In the genomic region with DNA sequence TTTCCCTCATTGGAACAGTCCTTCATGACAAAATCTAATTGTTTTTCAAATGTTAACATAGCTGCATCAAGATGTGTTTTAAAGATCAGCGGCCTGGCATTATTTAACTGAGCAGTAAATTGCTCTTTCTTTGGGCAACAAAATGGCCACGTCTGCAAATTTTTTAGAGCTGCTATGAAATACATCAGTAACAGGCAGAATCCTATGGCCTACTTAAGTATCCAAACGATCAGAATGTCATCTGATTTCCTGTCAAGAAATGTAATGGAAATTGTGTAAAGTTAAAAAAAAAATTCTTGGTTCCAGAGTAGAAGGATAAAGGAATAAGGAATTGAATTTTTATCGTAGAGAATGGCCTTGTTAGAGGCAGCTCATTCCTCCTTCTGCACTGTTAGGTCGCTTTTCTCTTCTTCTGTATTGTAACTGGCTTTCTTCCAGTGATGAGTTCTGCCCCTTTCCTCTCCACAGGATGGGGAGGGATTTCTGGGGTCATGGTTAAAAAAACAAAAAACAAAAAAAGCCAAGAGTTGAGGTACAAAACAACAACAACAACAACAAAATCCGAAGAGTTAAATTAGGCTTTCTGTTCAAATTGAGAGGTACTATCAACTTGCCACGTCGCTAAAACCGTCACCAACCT, we compare ENCODE assay signal across 8 mouse cellular contexts. TPM values are rescaled to one million over a fixed set of nuclear protein-coding genes. Genes with fewer than 3 reads are reported as not detected.
DNase-seq lines count a peak whose midpoint lies in the region; ATAC-seq and TF ChIP-seq lines count a peak whose summit lies in the region.

No protein-coding gene starts in this region.

- peaks cover 17% of the 10 kb centered on the region for H3K4me1 ChIP-seq in kidney, embryonic 15.5 days
- peaks cover 4% of the 10 kb centered on the region for H3K4me1 ChIP-seq in bone marrow, adult 2 months (ENCODE audit: control insufficient read depth, insufficient read depth, low read length)
- peaks cover 12% of the 10 kb centered on the region for H3K4me1 ChIP-seq in hindbrain, embryonic 13.5 days (replicated peaks)
- H3K4me1 ChIP-seq in midbrain, postnatal 0 days (ENCODE audit: insufficient read depth, low read length), result no peaks in the 10 kb centered on the region

- peak overlapping the region; percentile 90 for H3K4me3 ChIP-seq in kidney, embryonic 15.5 days (replicated peaks)
- H3K4me3 ChIP-seq in bone marrow, adult 2 months (replicated peaks; ENCODE audit: control insufficient read depth, low read depth, low read length), result no peak overlapping the region
- H3K4me3 ChIP-seq in hindbrain, embryonic 13.5 days, result peak overlapping the region; percentile 97
- peak overlapping the region; percentile 99 for H3K4me3 ChIP-seq in midbrain, postnatal 0 days (ENCODE audit: low read depth, low read length)

- H3K36me3 ChIP-seq in kidney, embryonic 15.5 days, result no peaks in the 10 kb centered on the region
- no peaks in the 10 kb centered on the region for H3K36me3 ChIP-seq in hindbrain, embryonic 13.5 days
- no peaks in the 10 kb centered on the region for H3K36me3 ChIP-seq in midbrain, postnatal 0 days (ENCODE audit: insufficient read depth, low read length)

- peak overlapping the region; percentile 90 for H3K27ac ChIP-seq in kidney, embryonic 15.5 days
- peak overlapping the region; percentile 95; the same call in 1 of the 2 replicates for H3K27ac ChIP-seq in bone marrow, adult 2 months (ENCODE audit: control insufficient read depth, insufficient read depth, low read depth, low read length, poor library complexity)
- H3K27ac ChIP-seq in hindbrain, embryonic 13.5 days, result peak overlapping the region; percentile 95
- H3K27ac ChIP-seq in midbrain, postnatal 0 days (ENCODE audit: low read depth, low read length), result peak overlapping the region; percentile 89

- no peak for ATAC-seq in kidney, embryonic 15.5 days (replicated peaks; ENCODE audit: low FRiP score)
- no peak for ATAC-seq in hindbrain, embryonic 13.5 days (ENCODE audit: low FRiP score)
- no peak for ATAC-seq in midbrain, postnatal 0 days (ENCODE audit: low FRiP score)

- 26% methylated on average over 9 of the region's 9 CpGs for whole genome bisulfite sequencing in kidney, embryonic 15.5 days
- 13% methylated on average over 9 of the region's 9 CpGs for WGBS in bone marrow, adult 2 months
- WGBS in hindbrain, embryonic 13.5 days, result 32% methylated on average over 9 of the region's 9 CpGs
- 31% methylated on average over 9 of the region's 9 CpGs for WGBS in midbrain, postnatal 0 days

- peak overlapping the region; percentile 58; the same call in 1 of the 2 replicates for H3K9ac ChIP-seq in kidney, embryonic 15.5 days
- peak overlapping the region; percentile 79 for H3K9ac ChIP-seq in hindbrain, embryonic 13.5 days
- peak overlapping the region; percentile 92 for H3K9ac ChIP-seq in midbrain, postnatal 0 days (replicated peaks; ENCODE audit: low read length, poor library complexity, severe bottlenecking)

- no peaks in the 10 kb centered on the region for H3K27me3 ChIP-seq in kidney, embryonic 15.5 days
- H3K27me3 ChIP-seq in hindbrain, embryonic 13.5 days, result no peaks in the 10 kb centered on the region
- H3K27me3 ChIP-seq in midbrain, postnatal 0 days (ENCODE audit: insufficient read depth, low read length), result no peaks in the 10 kb centered on the region

- no peak for TF ChIP-seq CTCF in bone marrow, adult 2 months (IDR thresholded peaks at IDR 0.05; ENCODE audit: control insufficient read depth, insufficient read depth, low read length)
- TF ChIP-seq CTCF in midbrain, postnatal 0 days (IDR thresholded peaks at IDR 0.05), result no peak

- H3K4me2 ChIP-seq in kidney, embryonic 15.5 days, result peak overlapping the region; percentile 88
- peak overlapping the region; percentile 65 for H3K4me2 ChIP-seq in hindbrain, embryonic 13.5 days
- H3K4me2 ChIP-seq in midbrain, postnatal 0 days (ENCODE audit: low read depth, low read length, poor library complexity, severe bottlenecking), result peak overlapping the region; percentile 73

- H3K9me3 ChIP-seq in kidney, embryonic 15.5 days (replicated peaks), result no peaks in the 10 kb centered on the region
- no peaks in the 10 kb centered on the region for H3K9me3 ChIP-seq in hindbrain, embryonic 13.5 days
- H3K9me3 ChIP-seq in midbrain, postnatal 0 days (ENCODE audit: low read length), result no peaks in the 10 kb centered on the region

- no peak for TF ChIP-seq POLR2A in bone marrow, adult 2 months (IDR thresholded peaks at IDR 0.05; ENCODE audit: borderline replicate concordance, control insufficient read depth, low read depth, low read length)

- intact Hi-C loops in left cerebral cortex, postnatal 25 days (cut with DNase I), result loop anchor here (5.0 to 10.0 kb wide), 2 partner anchors 56 to 311 kb away; a partner anchor contains a TSS

- no peak for DNase-seq in kidney, postnatal 10 days
- no peak for DNase-seq in midbrain, postnatal 0 days (ENCODE audit: low spot score)
- DNase-seq in gastrocnemius, postnatal 10 days, result no peak
- DNase-seq in ovary, postnatal 10 days (ENCODE audit: low spot score), result no peak
- no peak for DNase-seq in left cerebral cortex, postnatal 25 days (ENCODE audit: low spot score in 2 of 2)

RNA-seq across cellular contexts. Expression of a gene that starts 0.8 kb away (rescaled TPM):
- 9.0 and 9.6 TPM in 2 replicates for polyA plus RNA-seq in kidney, embryonic 15.5 days (2015; fragmentation: Nextera tagmentation; extraction: Ambion mirVana)
- polyA plus RNA-seq in bone marrow, adult 2 months (2011; ENCODE audit: insufficient read depth, insufficient read length, low replicate concordance, missing spikeins), result 15.3 and 25.0 TPM in 2 replicates
- polyA plus RNA-seq in hindbrain, embryonic 13.5 days (2015; fragmentation: Nextera tagmentation; extraction: Ambion mirVana), result 17.6 and 17.7 TPM in 2 replicates
- 45.6 and 52.9 TPM in 2 replicates for total RNA-seq in midbrain, postnatal 0 days (2014; rRNA removed)
- polyA plus RNA-seq in midbrain, postnatal 0 days (2015; fragmentation: Nextera tagmentation; extraction: Ambion mirVana), result 10.9 and 15.0 TPM in 2 replicates
- 10 to 100 TPM; 17.5 to 20.2 TPM for total RNA-seq in gastrocnemius, postnatal 10 days (2021)
- total RNA-seq in left cerebral cortex, postnatal 25 days (2021), result 10 to 100 TPM; 90.9 to 98.6 TPM
